Mouse (Mus musculus) ES-Bruce4 (cell line): ENCODE results near the gene Fosl2.

ENCODE experiments used
- CTCF ChIP-seq: IDR thresholded peaks from one replicate; pipeline ENCODE4 v1.8.1; 2011; ENCODE audit warnings: low read depth, low read length
- EP300 ChIP-seq: IDR thresholded peaks from 2 replicates; pipeline ENCODE4 v1.6.1; 2011; ENCODE audit warnings: low read depth, low read length; ENCODE audit not compliant: insufficient read depth
- POLR2A ChIP-seq: IDR thresholded peaks from one replicate; pipeline ENCODE4 v1.8.1; 2011; ENCODE audit warnings: low read length; ENCODE audit not compliant: insufficient read depth

DNA sequence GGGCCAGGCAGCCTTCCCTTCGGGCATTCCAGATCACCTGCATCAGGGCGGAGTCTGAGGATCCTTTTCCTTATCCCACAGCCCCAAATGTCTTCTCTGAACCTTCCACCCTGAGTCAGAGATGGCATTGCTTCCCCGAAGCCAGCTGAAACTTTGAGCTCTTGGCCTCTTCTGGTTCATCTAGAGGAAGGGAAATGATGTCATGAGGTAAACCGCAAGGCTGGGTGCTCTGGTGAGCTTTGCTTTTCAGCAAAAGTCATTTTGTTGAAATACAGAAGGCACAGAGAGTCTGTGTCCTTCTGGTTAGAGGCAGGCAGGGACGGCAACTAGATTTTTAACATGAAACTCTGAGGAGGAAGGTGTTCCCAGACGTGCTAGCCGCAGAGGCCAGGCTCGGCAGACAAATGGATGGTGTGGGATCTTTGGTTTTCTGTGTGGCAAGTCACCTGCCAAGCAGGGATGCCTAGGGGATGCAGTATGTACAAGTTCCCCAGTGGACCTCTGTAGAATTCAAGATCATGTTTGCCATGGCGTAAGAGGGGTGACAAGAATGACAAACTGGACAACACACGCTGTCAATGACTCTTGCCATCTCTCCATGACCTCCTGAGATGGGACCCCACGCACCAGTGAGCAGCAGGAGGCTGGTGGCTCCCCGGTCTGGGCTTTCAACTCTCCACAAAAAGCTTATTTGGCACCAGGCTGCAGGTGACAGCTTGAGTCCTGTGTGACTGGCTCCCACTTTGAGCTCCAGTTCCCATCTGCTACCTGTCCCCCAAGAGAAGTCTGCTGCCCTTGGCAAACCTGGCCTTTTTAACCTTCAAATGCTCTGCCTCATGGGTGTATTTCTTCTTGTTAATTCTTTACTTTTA lies 31.2 kb upstream of the Fosl2 start:
- TF ChIP-seq CTCF (no peak), EP300 (no peak), POLR2A (no peak)
